Mouse (Mus musculus) liver, postnatal 0 days (tissue): Measurements from ENCODE around the gene Crxos. TPM values are rescaled to one million over a fixed set of nuclear protein-coding genes. Genes with fewer than 3 reads are reported as not detected.

Experiments used
- ATAC-seq: fragments of 200-750 bp; cut with Nextera tagmentation; 2 replicates; pipeline ENCODE4 v1.8.0; 2017; ENCODE audit warnings: mild to moderate bottlenecking, moderate library complexity
- DNase-seq: peaks from one replicate; pipeline ENCODE4 v3.0.0-alpha.2; 2016
- H3K27ac ChIP-seq: fragments of 300-500 bp; sonication (generic); 2 replicates; pipeline ENCODE4 v1.5.1; 2014; ENCODE audit warnings: antibody characterized with exemption, moderate library complexity, mild to moderate bottlenecking, low read depth
- H3K27me3 ChIP-seq: fragments of 300-500 bp; sonication (generic); 2 replicates; pipeline ENCODE4 v1.6.1; 2014; ENCODE audit warnings: low read length, control low read depth, mixed read lengths; ENCODE audit not compliant: insufficient read depth
- H3K36me3 ChIP-seq: fragments of 300-500 bp; sonication (generic); replicated peaks from 2 replicates; pipeline ENCODE4 v1.6.1; 2014; ENCODE audit warnings: mild to moderate bottlenecking, control low read depth, low read length, moderate library complexity, mixed read lengths; ENCODE audit not compliant: insufficient read depth
- H3K4me1 ChIP-seq: fragments of 300-500 bp; sonication (generic); 2 replicates; pipeline ENCODE4 v1.6.1; 2014; ENCODE audit warnings: antibody characterized with exemption, mild to moderate bottlenecking, control low read depth; ENCODE audit not compliant: insufficient read depth
- H3K4me2 ChIP-seq: fragments of 300-500 bp; sonication (generic); 2 replicates; pipeline ENCODE4 v1.6.1; 2014; ENCODE audit warnings: low read depth, mild to moderate bottlenecking, low read length, moderate library complexity, mixed read lengths
- H3K4me3 ChIP-seq: fragments of 300-500 bp; sonication (generic); 2 replicates; pipeline ENCODE4 v1.5.1; 2014; ENCODE audit warnings: low read depth, low read length
- H3K9ac ChIP-seq: fragments of 300-500 bp; sonication (generic); replicated peaks from 2 replicates; pipeline ENCODE4 v1.6.1; 2014; ENCODE audit warnings: mild to moderate bottlenecking, moderate library complexity
- H3K9me3 ChIP-seq: fragments of 300-500 bp; sonication (generic); 2 replicates; pipeline ENCODE4 v1.6.1; 2016; ENCODE audit warnings: mild to moderate bottlenecking, control low read depth, low read length, mixed read lengths
- CTCF ChIP-seq: sonication (generic); IDR thresholded peaks from 2 replicates; pipeline ENCODE4 v1.5.1; 2016; ENCODE audit warnings: antibody characterized with exemption, low read depth
- EP300 ChIP-seq: IDR thresholded peaks from 2 replicates; pipeline ENCODE4 v1.6.1; 2016; ENCODE audit warnings: antibody characterized with exemption, low read depth, mild to moderate bottlenecking
- WGBS: fragments of 180-500 bp; shearing (Covaris S2); extraction: QIAGEN DNeasy Blood & Tissue Kit; methylation state at CpG from one replicate; pipeline ENCODE4 v1.1.7; 2014; ENCODE audit not compliant: insufficient replicate concordance; 5-methylcytosine and 5-hydroxymethylcytosine counted together
- polyA plus RNA-seq: library from polyadenylated mRNA; unstranded; fragments of >200 nt; fragmentation: Nextera tagmentation; extraction: Ambion mirVana; gene quantifications from 2 replicates; pipeline ENCODE4 v1.2.1, GENCODE M21; 2015

The Crxos gene
- polyA plus RNA-seq, 1 experiment from 2014 or later, result not detected

- peak within 1 kb of the TSS; percentile 68 for H3K4me3 ChIP-seq
- peaks cover 21% of the 10 kb centered on the region for H3K4me1 ChIP-seq
- H3K36me3 ChIP-seq, result 0 out of 2 replicates have a peak, but pooled peaks cover 11% of the 10 kb centered on the region
- TF ChIP-seq EP300 (peak; percentile 50; the same call in 1 of the 2 replicates), CTCF (no peak)
- ATAC-seq (peak; percentile 99), DNase-seq (peak; percentile 92)
- H3K27me3 ChIP-seq, result 0 out of 2 replicates have a peak, but pooled peaks cover 4% of the 10 kb centered on the region
- WGBS, result 0% methylated on average over 33 of the region's 33 CpGs
- peak within 1 kb of the TSS; percentile 85 for H3K9ac ChIP-seq
- no peaks in the 10 kb centered on the region for H3K9me3 ChIP-seq
- H3K27ac ChIP-seq, result peak within 1 kb of the TSS; percentile 77
- H3K4me2 ChIP-seq, result peak within 1 kb of the TSS; percentile 89
These were observed 39.9 kb downstream of the Crxos start, which contains the start of gene Selenow for GRCm38 (mm10) chr7:15922220-15922773. Selenow (minus strand) TSS chr7:15922402.

- H3K4me1 ChIP-seq, result 0 out of 2 replicates have a peak, but pooled peaks cover 2% of the 10 kb centered on the region
- ATAC-seq (peak; percentile 83), DNase-seq (peak; percentile 78)
- no peaks in the 10 kb centered on the region for H3K9me3 ChIP-seq
- 29% methylated on average over 4 of the region's 4 CpGs for WGBS
- no peak overlapping the region for H3K4me3 ChIP-seq
- no peak overlapping the region for H3K9ac ChIP-seq
- H3K27ac ChIP-seq, result no peak overlapping the region
- no peak overlapping the region for H3K4me2 ChIP-seq
- no peaks in the 10 kb centered on the region for H3K27me3 ChIP-seq
- TF ChIP-seq EP300 (no peak), CTCF (peak; percentile 88)
- H3K36me3 ChIP-seq, result no peaks in the 10 kb centered on the region
These were observed 47.5 kb downstream of the Crxos start for GRCm38 (mm10) chr7:15929910-15930309.

GRCm38 (mm10) chr7:15930543-15930942, 48.1 kb downstream of the Crxos start:
- Histone ChIP-seq H3K4me3 (no peak overlapping the region), H3K9ac (no peak overlapping the region), H3K27ac (no peak overlapping the region), H3K36me3 (no peaks in the 10 kb centered on the region), H3K27me3 (no peaks in the 10 kb centered on the region), H3K9me3 (no peaks in the 10 kb centered on the region), H3K4me1 (0 out of 2 replicates have a peak, but pooled peaks cover 2% of the 10 kb centered on the region), H3K4me2 (no peak overlapping the region)
- WGBS, result 60% methylated on average over 2 of the region's 2 CpGs
- ATAC-seq (no peak), DNase-seq (no peak)
- TF ChIP-seq EP300, result no peak
- TF ChIP-seq CTCF, result peak; percentile 45

- Histone ChIP-seq H3K9me3 (no peaks in the 10 kb centered on the region), H3K27ac (no peak overlapping the region), H3K4me3 (no peak overlapping the region), H3K4me2 (no peak overlapping the region), H3K27me3 (no peaks in the 10 kb centered on the region), H3K9ac (no peak overlapping the region), H3K36me3 (no peaks in the 10 kb centered on the region), H3K4me1 (0 out of 2 replicates have a peak, but pooled peaks cover 2% of the 10 kb centered on the region)
- DNase-seq (no peak), ATAC-seq (no peak)
- TF ChIP-seq EP300, result no peak
- 45% methylated on average over 3 of the region's 3 CpGs for WGBS
These were observed 49.2 kb downstream of the Crxos start for GRCm38 (mm10) chr7:15931635-15932034.

GRCm38 (mm10) chr7:15933437-15934359, 51.3 kb downstream of the Crxos start:
- H3K4me1 ChIP-seq, result 0 out of 2 replicates have a peak, but pooled peaks cover 2% of the 10 kb centered on the region
- no peak for TF ChIP-seq CTCF
- TF ChIP-seq EP300, result no peak
- H3K9ac ChIP-seq, result no peak overlapping the region
- no peak overlapping the region for H3K4me2 ChIP-seq
- 33% methylated on average over 16 of the region's 16 CpGs for WGBS
- no peaks in the 10 kb centered on the region for H3K9me3 ChIP-seq
- no peak for DNase-seq
- no peaks in the 10 kb centered on the region for H3K27me3 ChIP-seq
- no peak for ATAC-seq
- peaks cover 16% of the 10 kb centered on the region for H3K36me3 ChIP-seq
- no peak overlapping the region for H3K27ac ChIP-seq
- no peak overlapping the region for H3K4me3 ChIP-seq

- H3K27ac ChIP-seq, result no peak overlapping the region
- TF ChIP-seq CTCF, result no peak
- TF ChIP-seq EP300, result no peak
- ATAC-seq (no peak), DNase-seq (no peak)
- no peaks in the 10 kb centered on the region for H3K9me3 ChIP-seq
- H3K36me3 ChIP-seq, result peaks cover 54% of the 10 kb centered on the region
- H3K4me1 ChIP-seq, result 0 out of 2 replicates have a peak, but pooled peaks cover 2% of the 10 kb centered on the region
- no peak overlapping the region for H3K9ac ChIP-seq
- H3K27me3 ChIP-seq, result no peaks in the 10 kb centered on the region
- WGBS, result 79% methylated on average over 5 of the region's 5 CpGs
- no peak overlapping the region for H3K4me2 ChIP-seq
- H3K4me3 ChIP-seq, result no peak overlapping the region
These were observed 55.1 kb downstream of the Crxos start for GRCm38 (mm10) chr7:15937491-15937890.
